Mouse (Mus musculus) left cerebral cortex, adult 2 months (tissue): ENCODE measurements around the gene Btbd9. TPM values are rescaled to one million over a fixed set of nuclear protein-coding genes. Genes with fewer than 3 reads are reported as not detected.

ENCODE experiments used
- DNase-seq, 2 experiments: peaks; one replicate each; pipeline ENCODE4 v3.0.0; 2021 to 2022; ENCODE audit warnings: low spot score in 2 of 2, mixed read lengths in 1 of 2; ENCODE audit errors: extremely low spot score in 1 of 2
- H3K27ac ChIP-seq: fragments of 200-600 bp; 2 replicates; pipeline ENCODE4 v1.8.1; 2022
- H3K4me3 ChIP-seq: fragments of 200-600 bp; 2 replicates; pipeline ENCODE4 v1.8.1; 2022
- CTCF ChIP-seq: fragments of 200-600 bp; IDR thresholded peaks from 2 replicates; pipeline ENCODE4 v1.8.1; 2022; ENCODE audit warnings: antibody characterized with exemption, mild to moderate bottlenecking, moderate library complexity
- intact Hi-C: fragments of 180-260 bp; cut with DNase I; formaldehyde crosslinking; loops from one replicate; pipeline ENCODE4 v1.15.1; 2025
- total RNA-seq, 2 experiments: library from RNA; stranded (reverse); gene quantifications; 2 replicates each; pipeline ENCODE4 v1.2.3; 2021

Gene Btbd9
- total RNA-seq, 2 experiments from 2014 or later, result 102 to 104 TPM

GRCm38 (mm10) chr17:30573990-30574782 lies 2.1 kb downstream of the Btbd9 start:
- no peak for TF ChIP-seq CTCF
- H3K4me3 ChIP-seq, result peak overlapping the region; percentile 91
- no peak overlapping the region for H3K27ac ChIP-seq
- intact Hi-C loops, result loop anchor here (2.0 to 10.0 kb wide), 2 partner anchors 49 to 569 kb away; partner anchors contain the start of gene Zfand3
- no peak for DNase-seq

GRCm38 (mm10) chr17:30570971-30571370 lies 5.3 kb downstream of the Btbd9 start:
- no peak for DNase-seq
- intact Hi-C loops, result loop anchor here (10.0 kb wide), 1 partner anchor 566 kb away; the partner anchor contains the start of gene Zfand3
- peak overlapping the region; percentile 0; the same call in 1 of the 2 replicates for H3K27ac ChIP-seq
- no peak for TF ChIP-seq CTCF
- no peak overlapping the region for H3K4me3 ChIP-seq

GRCm38 (mm10) chr17:30570173-30570572 lies 6.1 kb downstream of the Btbd9 start:
- no peak overlapping the region for H3K4me3 ChIP-seq
- H3K27ac ChIP-seq, result no peak overlapping the region
- intact Hi-C loops, result loop anchor here (10.0 kb wide), 1 partner anchor 565 kb away; the partner anchor contains the start of gene Zfand3
- DNase-seq, result no peak
- no peak for TF ChIP-seq CTCF

GRCm38 (mm10) chr17:30568473-30568872 lies 7.8 kb downstream of the Btbd9 start:
- intact Hi-C loops, result no loop called here
- Histone ChIP-seq H3K4me3 (no peak overlapping the region), H3K27ac (no peak overlapping the region)
- DNase-seq, result no peak
- TF ChIP-seq CTCF, result no peak

- Histone ChIP-seq H3K4me3 (no peak overlapping the region), H3K27ac (no peak overlapping the region)
- no peak for DNase-seq
- no peak for TF ChIP-seq CTCF
- intact Hi-C loops, result no loop called here
Observed at GRCm38 (mm10) chr17:30564971-30565370, 11.3 kb downstream of the Btbd9 start.

- intact Hi-C loops, result no loop called here
- TF ChIP-seq CTCF, result no peak
- DNase-seq, result no peak
- Histone ChIP-seq H3K27ac (no peak overlapping the region), H3K4me3 (no peak overlapping the region)
Observed at GRCm38 (mm10) chr17:30564407-30564806, 11.9 kb downstream of the Btbd9 start.

- no peak for DNase-seq
- Histone ChIP-seq H3K4me3 (no peak overlapping the region), H3K27ac (no peak overlapping the region)
- no peak for TF ChIP-seq CTCF
- intact Hi-C loops, result no loop called here
Observed at GRCm38 (mm10) chr17:30563484-30564075, 12.7 kb downstream of the Btbd9 start.

GRCm38 (mm10) chr17:30562770-30563169 lies 13.5 kb downstream of the Btbd9 start:
- no peak for DNase-seq
- H3K4me3 ChIP-seq, result no peak overlapping the region
- intact Hi-C loops, result no loop called here
- TF ChIP-seq CTCF, result no peak
- H3K27ac ChIP-seq, result no peak overlapping the region

- peak; percentile 72 for TF ChIP-seq CTCF
- intact Hi-C loops, result no loop called here
- Histone ChIP-seq H3K4me3 (no peak overlapping the region), H3K27ac (no peak overlapping the region)
- DNase-seq, result peak; percentile 52 to 63
Observed at GRCm38 (mm10) chr17:30559536-30559935, 16.8 kb downstream of the Btbd9 start.

GRCm38 (mm10) chr17:30558623-30559022 lies 17.7 kb downstream of the Btbd9 start:
- Histone ChIP-seq H3K4me3 (no peak overlapping the region), H3K27ac (no peak overlapping the region)
- intact Hi-C loops, result no loop called here
- no peak for DNase-seq
- no peak for TF ChIP-seq CTCF

GRCm38 (mm10) chr17:30556512-30556911 lies 19.8 kb downstream of the Btbd9 start:
- TF ChIP-seq CTCF, result no peak
- H3K27ac ChIP-seq, result no peak overlapping the region
- no peak overlapping the region for H3K4me3 ChIP-seq
- intact Hi-C loops, result no loop called here
- DNase-seq, result no peak
